Mouse (Mus musculus): Measurements from ENCODE around the gene Lsm7. TPM values are rescaled to one million over a fixed set of nuclear protein-coding genes. Genes with fewer than 3 reads are reported as not detected.

Gene Lsm7
- polyA plus RNA-seq (2012; rRNA removed): 366 and 417 TPM in 2 replicates
- polyA plus RNA-seq (2014; fragmentation: Nextera tagmentation; extraction: Ambion mirVana): 360 and 371 TPM in 2 replicates

DNA sequence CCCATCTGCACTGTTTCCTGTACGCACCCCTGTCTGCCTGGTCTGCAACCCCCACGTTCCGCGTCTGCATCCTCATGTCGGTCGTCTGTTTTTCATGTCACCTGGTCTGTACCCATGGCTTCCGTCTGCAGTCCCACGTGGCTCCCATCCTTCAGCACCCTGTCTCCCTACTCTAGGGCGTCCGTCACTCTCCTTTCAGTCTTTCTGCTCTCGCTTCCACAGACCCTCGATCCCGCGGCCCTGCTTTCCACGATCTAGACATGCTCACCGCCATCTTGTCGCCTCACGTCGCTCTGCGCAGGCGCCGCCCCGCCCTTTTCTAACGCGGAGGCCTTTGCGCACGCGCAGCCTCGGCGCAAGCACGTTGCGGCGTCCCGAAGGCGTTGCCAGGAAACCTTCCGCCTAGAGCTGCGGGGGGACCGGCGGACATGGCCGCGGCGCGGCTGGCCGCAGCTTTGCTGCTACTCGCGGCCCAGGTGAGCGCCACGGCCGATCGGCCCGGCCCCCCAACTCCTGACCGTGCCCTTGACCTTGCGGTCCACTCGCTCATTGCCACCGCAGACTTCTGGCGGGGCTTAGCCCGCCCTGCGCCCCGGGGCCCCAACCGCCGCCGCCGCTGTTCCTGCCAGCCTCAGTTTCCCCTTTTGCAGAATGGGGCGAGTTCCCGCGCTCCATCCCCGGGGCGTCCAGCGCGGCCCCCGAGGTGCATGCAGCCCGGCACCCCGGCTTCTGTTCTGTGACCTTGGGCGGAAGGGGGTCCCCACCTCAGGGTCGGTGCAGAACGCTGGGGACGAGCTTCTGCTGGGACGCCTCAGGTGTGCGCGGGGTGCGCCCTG, at the start of gene Lsm7, which contains the start of gene Sppl2b:
TSS of gene Lsm7 (minus strand) at position 297 of the 836 bp plus-strand sequence.
TSS of gene Sppl2b (plus strand) at position 363 of the 836 bp plus-strand sequence.
- WGBS: under 1% methylated on average over 69 of the region's 81 CpGs
- peak; percentile 82 for ATAC-seq (ENCODE audit: low FRiP score, low read depth)
- H3K4me2 ChIP-seq (replicated peaks; ENCODE audit: low read depth, low read length, severe bottlenecking): peak within 1 kb of the TSS; percentile 99

GRCm38 (mm10) chr10:80904709-80905108, 49.7 kb upstream of the Lsm7 start:
- 93% methylated on average over 8 of the region's 11 CpGs for WGBS

More for the DNA sequence above, at the start of gene Lsm7, which contains the start of gene Sppl2b:
- peak within 1 kb of the TSS; percentile 58 for H3K27ac ChIP-seq (replicated peaks; ENCODE audit: low read depth, low read length)
- peak; percentile 94 for DNase-seq (ENCODE audit: low spot score)
- 0 out of 2 replicates have a peak, but pooled peaks have one; percentile 20 for TF ChIP-seq POLR2A (IDR thresholded peaks at IDR 0.05; ENCODE audit: borderline replicate concordance, extremely low read depth, insufficient read depth, insufficient read length)
- peaks cover 24% of the 10 kb centered on the region for H3K36me3 ChIP-seq (ENCODE audit: control insufficient read depth, insufficient read depth, low read length)
- no peaks in the 10 kb centered on the region for H3K9me3 ChIP-seq (ENCODE audit: control insufficient read depth, low read length)
- peaks cover 20% of the 10 kb centered on the region for H3K4me1 ChIP-seq (ENCODE audit: control insufficient read depth, insufficient read depth, low read length)
- peak within 1 kb of the TSS; percentile 77 for H3K9ac ChIP-seq (ENCODE audit: low read depth, low read length, severe bottlenecking)
- peak within 1 kb of the TSS; percentile 92 for H3K4me3 ChIP-seq (replicated peaks; ENCODE audit: low read length)
- no peaks in the 10 kb centered on the region for H3K27me3 ChIP-seq (ENCODE audit: control insufficient read depth, insufficient read depth, low read length)

DNA sequence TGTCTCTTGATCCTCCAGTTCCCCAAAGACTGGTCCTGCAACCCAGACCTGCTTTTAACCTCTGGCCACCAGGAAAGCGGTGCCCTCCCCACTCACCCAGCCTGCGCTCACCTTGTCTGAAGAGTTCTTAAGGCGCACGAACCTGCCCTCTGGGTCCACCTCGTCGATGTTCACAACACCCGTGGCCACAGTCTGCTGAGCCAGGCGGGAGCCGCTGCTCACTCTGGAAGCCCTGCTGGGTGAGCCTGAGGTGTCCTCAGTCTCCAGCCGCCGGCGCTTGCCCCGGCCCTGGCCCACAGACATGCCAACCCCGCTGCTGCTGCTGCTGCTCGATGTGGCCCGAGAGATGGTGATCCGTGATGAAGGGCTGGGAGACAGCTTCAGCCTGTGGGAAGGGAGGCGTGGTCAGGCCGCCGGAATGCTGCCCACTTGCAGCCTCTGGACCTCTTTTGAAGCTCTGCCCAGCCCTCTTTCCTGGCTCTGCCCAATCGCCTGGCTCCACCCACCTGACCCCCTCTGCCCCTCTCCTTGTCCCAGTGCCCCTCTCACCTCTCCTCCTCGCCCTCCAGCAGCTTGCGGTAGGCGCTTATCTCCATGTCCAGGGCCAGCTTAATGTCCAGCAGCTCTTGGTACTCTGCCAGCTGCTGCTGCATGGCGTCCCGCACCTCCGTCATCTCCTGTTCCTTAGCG, 49.1 kb upstream of the Lsm7 start:
- Histone ChIP-seq H3K9ac (ENCODE audit: low read depth, low read length, severe bottlenecking) (no peak overlapping the region), H3K4me2 (replicated peaks; ENCODE audit: low read depth, low read length, severe bottlenecking) (no peak overlapping the region), H3K36me3 (ENCODE audit: control insufficient read depth, insufficient read depth, low read length) (peaks cover 61% of the 10 kb centered on the region), H3K27me3 (ENCODE audit: control insufficient read depth, insufficient read depth, low read length) (no peaks in the 10 kb centered on the region), H3K4me1 (ENCODE audit: control insufficient read depth, insufficient read depth, low read length) (peaks cover 8% of the 10 kb centered on the region), H3K27ac (replicated peaks; ENCODE audit: low read depth, low read length) (no peak overlapping the region), H3K9me3 (ENCODE audit: control insufficient read depth, low read length) (no peaks in the 10 kb centered on the region), H3K4me3 (replicated peaks; ENCODE audit: low read length) (no peak overlapping the region)
- TF ChIP-seq POLR2A (IDR thresholded peaks at IDR 0.05; ENCODE audit: borderline replicate concordance, extremely low read depth, insufficient read depth, insufficient read length): no peak
- no peak for ATAC-seq (ENCODE audit: low FRiP score, low read depth)
- no peak for DNase-seq (ENCODE audit: low spot score)
- WGBS: 87% methylated on average over 27 of the region's 28 CpGs

More at GRCm38 (mm10) chr10:80904709-80905108, 49.7 kb upstream of the Lsm7 start:
- no peak overlapping the region for H3K4me2 ChIP-seq (replicated peaks; ENCODE audit: low read depth, low read length, severe bottlenecking)
- no peak for ATAC-seq (ENCODE audit: low FRiP score, low read depth)
- peaks cover 65% of the 10 kb centered on the region for H3K36me3 ChIP-seq (ENCODE audit: control insufficient read depth, insufficient read depth, low read length)
- no peak for DNase-seq (ENCODE audit: low spot score)
- no peaks in the 10 kb centered on the region for H3K9me3 ChIP-seq (ENCODE audit: control insufficient read depth, low read length)
- TF ChIP-seq POLR2A (IDR thresholded peaks at IDR 0.05; ENCODE audit: borderline replicate concordance, extremely low read depth, insufficient read depth, insufficient read length): no peak
- no peaks in the 10 kb centered on the region for H3K27me3 ChIP-seq (ENCODE audit: control insufficient read depth, insufficient read depth, low read length)
- peaks cover 3% of the 10 kb centered on the region for H3K4me1 ChIP-seq (ENCODE audit: control insufficient read depth, insufficient read depth, low read length)
- no peak overlapping the region for H3K27ac ChIP-seq (replicated peaks; ENCODE audit: low read depth, low read length)
- H3K9ac ChIP-seq (ENCODE audit: low read depth, low read length, severe bottlenecking): no peak overlapping the region
- no peak overlapping the region for H3K4me3 ChIP-seq (replicated peaks; ENCODE audit: low read length)

DNA sequence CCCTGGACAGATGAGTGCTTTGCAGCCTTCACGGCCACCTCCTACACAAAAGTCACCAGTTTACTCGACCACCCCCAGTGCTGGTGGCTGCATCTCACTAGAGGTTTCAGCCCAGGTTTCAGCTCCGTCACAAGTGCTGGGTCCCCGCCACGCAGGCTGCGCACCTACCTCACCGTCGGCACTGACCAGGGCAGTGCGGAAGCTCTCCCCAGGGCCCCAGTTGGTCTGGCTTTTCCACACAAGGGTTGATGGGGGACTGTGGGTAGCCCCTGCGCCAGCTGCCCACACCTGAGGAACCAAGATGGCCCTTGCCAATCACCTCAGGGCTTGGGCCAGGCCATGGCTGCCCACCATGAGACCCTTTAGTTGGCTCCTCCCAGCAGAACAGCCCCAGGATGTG, 48.3 kb upstream of the Lsm7 start:
- ATAC-seq (ENCODE audit: low FRiP score, low read depth): no peak
- no peak for DNase-seq (ENCODE audit: low spot score)
- Histone ChIP-seq H3K9me3 (ENCODE audit: control insufficient read depth, low read length) (no peaks in the 10 kb centered on the region), H3K27me3 (ENCODE audit: control insufficient read depth, insufficient read depth, low read length) (no peaks in the 10 kb centered on the region), H3K27ac (replicated peaks; ENCODE audit: low read depth, low read length) (no peak overlapping the region), H3K9ac (ENCODE audit: low read depth, low read length, severe bottlenecking) (no peak overlapping the region), H3K36me3 (ENCODE audit: control insufficient read depth, insufficient read depth, low read length) (peaks cover 62% of the 10 kb centered on the region), H3K4me3 (replicated peaks; ENCODE audit: low read length) (no peak overlapping the region), H3K4me2 (replicated peaks; ENCODE audit: low read depth, low read length, severe bottlenecking) (no peak overlapping the region), H3K4me1 (ENCODE audit: control insufficient read depth, insufficient read depth, low read length) (peaks cover 10% of the 10 kb centered on the region)
- WGBS: 92% methylated on average over 10 of the region's 10 CpGs
- no peak for TF ChIP-seq POLR2A (IDR thresholded peaks at IDR 0.05; ENCODE audit: borderline replicate concordance, extremely low read depth, insufficient read depth, insufficient read length)

- Histone ChIP-seq H3K27ac (replicated peaks; ENCODE audit: low read depth, low read length) (no peak overlapping the region), H3K27me3 (ENCODE audit: control insufficient read depth, insufficient read depth, low read length) (no peaks in the 10 kb centered on the region), H3K36me3 (ENCODE audit: control insufficient read depth, insufficient read depth, low read length) (peaks cover 54% of the 10 kb centered on the region)
Observed at GRCm38 (mm10) chr10:80902273-80902940, 47.4 kb upstream of the Lsm7 start.

More at GRCm38 (mm10) chr10:80902273-80902940, 47.4 kb upstream of the Lsm7 start:
- 93% methylated on average over 9 of the region's 9 CpGs for whole genome bisulfite sequencing
- H3K9me3 ChIP-seq (ENCODE audit: control insufficient read depth, low read length): no peaks in the 10 kb centered on the region
- peaks cover 10% of the 10 kb centered on the region for H3K4me1 ChIP-seq (ENCODE audit: control insufficient read depth, insufficient read depth, low read length)
- no peak for TF ChIP-seq POLR2A (IDR thresholded peaks at IDR 0.05; ENCODE audit: borderline replicate concordance, extremely low read depth, insufficient read depth, insufficient read length)
- no peak for ATAC-seq (ENCODE audit: low FRiP score, low read depth)
- no peak overlapping the region for H3K9ac ChIP-seq (ENCODE audit: low read depth, low read length, severe bottlenecking)
- no peak overlapping the region for H3K4me2 ChIP-seq (replicated peaks; ENCODE audit: low read depth, low read length, severe bottlenecking)
- no peak overlapping the region for H3K4me3 ChIP-seq (replicated peaks; ENCODE audit: low read length)
- DNase-seq (ENCODE audit: low spot score): no peak

All from limb, embryonic 14.5 days (tissue).